Mouse (Mus musculus) hindbrain, embryonic 13.5 days (tissue): Measurements from ENCODE around the gene Olfr15. TPM values are rescaled to one million over a fixed set of nuclear protein-coding genes. Genes with fewer than 3 reads are reported as not detected.
A peak's percentile ranks its signal among the peaks of the same experiment; 100 is the strongest.

ENCODE experiments used
- ATAC-seq: fragments of 200-750 bp; cut with Nextera tagmentation; 2 replicates; pipeline ENCODE4 v1.8.0; 2017; ENCODE audit warnings: moderate TSS enrichment; ENCODE audit not compliant: low FRiP score
- H3K27ac ChIP-seq: fragments of 300-500 bp; sonication (generic); 2 replicates; pipeline ENCODE4 v1.5.1; 2015; ENCODE audit warnings: inconsistent platforms, mild to moderate bottlenecking, moderate library complexity
- H3K27me3 ChIP-seq: fragments of 300-500 bp; sonication (generic); 2 replicates; pipeline ENCODE4 v1.6.1; 2015; ENCODE audit warnings: mild to moderate bottlenecking, inconsistent platforms
- H3K36me3 ChIP-seq: fragments of 300-500 bp; sonication (generic); 2 replicates; pipeline ENCODE4 v1.6.1; 2015; ENCODE audit warnings: mild to moderate bottlenecking, inconsistent platforms
- H3K4me1 ChIP-seq: fragments of 300-500 bp; sonication (generic); replicated peaks from 2 replicates; pipeline ENCODE4 v1.6.1; 2015; ENCODE audit warnings: inconsistent platforms
- H3K4me2 ChIP-seq: fragments of 300-500 bp; sonication (generic); 2 replicates; pipeline ENCODE4 v1.6.1; 2015; ENCODE audit warnings: inconsistent platforms, mild to moderate bottlenecking, moderate library complexity
- H3K4me3 ChIP-seq: fragments of 300-500 bp; sonication (generic); 2 replicates; pipeline ENCODE4 v1.5.1; 2015; ENCODE audit warnings: mild to moderate bottlenecking, inconsistent platforms
- H3K9ac ChIP-seq: fragments of 300-500 bp; sonication (generic); 2 replicates; pipeline ENCODE4 v1.6.1; 2015; ENCODE audit warnings: mild to moderate bottlenecking, inconsistent platforms
- H3K9me3 ChIP-seq: fragments of 300-500 bp; sonication (generic); 2 replicates; pipeline ENCODE4 v1.6.1; 2016; ENCODE audit warnings: inconsistent platforms
- WGBS: fragments of 180-500 bp; shearing (Covaris S2); methylation state at CpG from one replicate; pipeline ENCODE4 v1.1.7; 2015; 5-methylcytosine and 5-hydroxymethylcytosine counted together
- polyA plus RNA-seq: library from polyadenylated mRNA; unstranded; fragments of >200 nt; fragmentation: Nextera tagmentation; extraction: Ambion mirVana; gene quantifications from 2 replicates; pipeline ENCODE4 v1.2.1, GENCODE M21; 2015

Olfr15 gene
- polyA plus RNA-seq, 1 experiment from 2014 or later: not detected

DNA sequence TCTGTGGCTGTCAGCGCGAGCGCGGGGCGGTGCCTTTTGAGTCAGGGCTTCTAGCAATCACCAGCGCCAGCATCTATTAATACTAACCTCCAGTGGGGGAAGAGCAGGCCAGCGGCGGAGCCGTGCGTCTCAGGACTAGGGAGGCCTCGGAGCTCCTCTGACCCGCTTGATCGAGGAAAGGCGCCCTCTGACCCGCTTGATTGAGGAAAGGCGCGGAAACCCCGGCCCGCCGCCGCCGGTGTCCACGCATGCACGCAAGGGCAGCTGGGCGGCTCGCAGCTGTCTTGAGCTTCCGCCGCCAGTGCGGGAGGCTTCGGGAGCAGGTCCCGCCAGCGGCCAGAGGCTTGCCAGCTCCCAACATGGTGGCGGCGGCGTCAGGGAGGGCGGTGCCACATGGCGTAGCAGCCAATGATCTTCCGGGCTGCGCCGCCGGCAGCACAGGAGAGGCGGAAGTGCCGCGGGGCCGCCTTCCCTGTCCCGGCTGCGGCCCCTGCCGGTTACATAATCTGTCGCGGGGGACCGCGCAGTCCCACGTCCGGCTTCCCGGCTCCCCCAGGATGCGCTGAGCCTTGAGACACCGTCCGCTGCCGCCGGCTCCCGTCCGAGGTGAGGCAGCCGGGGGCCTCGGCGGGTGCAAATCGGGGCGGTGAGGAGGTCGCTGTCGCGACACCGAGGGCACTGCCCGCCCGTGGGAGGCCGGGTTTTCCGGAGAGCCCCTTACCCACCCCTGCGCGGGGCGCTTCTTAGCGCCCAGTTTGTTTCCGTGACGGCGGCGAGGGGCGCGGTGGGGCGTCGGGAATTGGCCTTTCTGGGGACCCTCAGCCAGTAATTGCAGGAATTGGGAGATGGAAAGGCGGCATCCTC is 53.8 kb downstream of the Olfr15 start, which contains the start of the genes Zfp597 and Gm20695:
Gene Zfp597 (minus strand): TSS at position 361 of the 864 bp plus-strand sequence.
Gene Gm20695 (plus strand): TSS at position 448 of the 864 bp plus-strand sequence.
- WGBS: under 1% methylated on average over 86 of the region's 88 CpGs
- Histone ChIP-seq H3K36me3 (peaks cover 16% of the 10 kb centered on the region), H3K9me3 (no peaks in the 10 kb centered on the region), H3K4me2 (peak within 1 kb of the TSS; percentile 75), H3K4me3 (peak within 1 kb of the TSS; percentile 91), H3K27ac (peak within 1 kb of the TSS; percentile 98), H3K27me3 (no peaks in the 10 kb centered on the region), H3K4me1 (peaks cover 51% of the 10 kb centered on the region), H3K9ac (peak within 1 kb of the TSS; percentile 92)
- peak; percentile 98 for ATAC-seq

DNA sequence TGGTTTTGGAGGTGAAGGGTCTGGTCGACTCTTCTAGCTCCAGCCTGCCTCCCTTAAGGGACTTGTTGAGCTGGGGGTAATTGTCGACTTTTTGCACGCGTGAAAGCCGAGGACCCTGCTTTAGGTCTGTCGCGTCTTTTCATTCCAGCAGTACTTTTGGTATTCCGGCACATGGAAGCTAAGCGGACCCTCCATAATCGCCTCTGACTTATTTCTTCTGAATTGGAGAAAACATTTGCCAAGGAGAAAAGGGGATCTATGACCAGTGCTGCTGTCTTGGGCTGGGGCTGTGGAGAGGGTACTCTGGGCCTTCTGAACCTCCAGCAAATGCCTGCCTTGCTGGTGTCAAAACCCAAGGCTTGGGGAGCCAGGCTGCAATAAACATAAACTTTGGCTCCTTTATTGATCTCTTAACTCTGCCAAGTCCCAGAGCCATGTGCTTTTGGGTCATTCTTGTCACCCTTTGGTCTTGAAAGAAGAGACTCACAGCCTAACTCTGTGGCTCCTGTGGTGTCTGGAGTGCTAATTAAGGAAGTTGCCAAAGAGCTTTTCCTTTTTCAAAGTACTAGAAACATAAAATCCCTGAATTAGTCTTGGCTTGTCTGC is 54.5 kb downstream of the Olfr15 start:
- 2% methylated on average over 10 of the region's 10 CpGs for whole genome bisulfite sequencing
- H3K9me3 ChIP-seq: no peaks in the 10 kb centered on the region
- H3K4me2 ChIP-seq: peak overlapping the region; percentile 75
- peak overlapping the region; percentile 91 for H3K4me3 ChIP-seq
- H3K4me1 ChIP-seq: peaks cover 51% of the 10 kb centered on the region
- peak overlapping the region; percentile 92 for H3K9ac ChIP-seq
- no peaks in the 10 kb centered on the region for H3K27me3 ChIP-seq
- H3K27ac ChIP-seq: peak overlapping the region; percentile 98
- H3K36me3 ChIP-seq: peaks cover 13% of the 10 kb centered on the region
- ATAC-seq: no peak

DNA sequence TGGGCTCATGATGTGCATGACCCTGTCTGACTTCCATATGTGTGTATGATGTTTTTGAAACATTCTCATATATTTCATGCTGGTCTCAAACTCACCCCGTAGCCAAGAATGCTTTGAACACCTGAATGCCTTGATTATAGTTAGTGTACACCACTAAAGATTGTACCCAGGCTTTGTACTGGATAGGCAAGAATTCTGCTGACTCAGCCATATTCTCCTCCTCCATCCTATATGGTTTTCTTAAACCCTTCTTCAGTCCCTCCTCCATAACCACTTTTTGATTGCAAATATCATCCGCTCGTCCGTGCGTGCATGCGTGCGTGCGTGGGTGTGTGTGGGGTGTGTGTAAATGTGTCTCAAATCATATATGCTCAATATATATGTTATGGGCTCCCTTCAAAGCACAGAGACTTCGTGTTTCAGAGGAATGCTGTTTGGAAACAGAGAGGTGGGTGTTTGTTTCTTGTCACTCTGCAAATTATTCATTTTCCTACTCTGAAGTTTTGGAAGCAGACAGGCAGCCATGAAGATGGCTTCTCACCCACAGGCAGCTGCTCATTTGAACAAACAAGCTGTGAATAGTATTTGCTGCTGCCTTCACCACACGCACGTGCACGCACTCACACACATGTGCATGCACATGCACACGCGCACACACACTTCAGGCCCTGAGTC is 61.1 kb downstream of the Olfr15 start:
- no peak overlapping the region for H3K4me3 ChIP-seq
- H3K9me3 ChIP-seq: no peaks in the 10 kb centered on the region
- ATAC-seq: no peak
- peaks cover 8% of the 10 kb centered on the region for H3K4me1 ChIP-seq
- H3K27ac ChIP-seq: no peak overlapping the region
- H3K36me3 ChIP-seq: peaks cover 23% of the 10 kb centered on the region
- no peak overlapping the region for H3K9ac ChIP-seq
- 95% methylated on average over 14 of the region's 14 CpGs for WGBS
- no peaks in the 10 kb centered on the region for H3K27me3 ChIP-seq
- H3K4me2 ChIP-seq: no peak overlapping the region

DNA sequence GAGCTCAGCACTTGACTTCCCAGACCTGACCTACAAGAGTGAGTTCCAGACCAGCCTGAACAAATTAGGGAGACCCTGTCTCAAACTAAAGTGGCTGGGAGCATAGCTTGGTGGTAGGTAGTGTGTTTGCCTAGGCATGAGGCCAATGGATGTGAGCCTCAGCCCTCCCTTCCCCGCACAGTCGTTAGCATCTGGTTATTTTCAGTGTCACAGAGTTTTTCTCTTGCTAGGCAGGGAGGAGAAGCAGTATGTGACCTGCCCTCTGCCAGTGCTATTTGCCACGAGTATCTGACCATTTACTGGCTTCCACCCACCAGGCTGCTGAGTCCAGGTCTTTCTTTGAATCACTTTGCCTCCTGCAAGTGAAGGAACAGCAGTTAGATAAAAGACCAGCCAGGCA is 63.1 kb downstream of the Olfr15 start:
- ATAC-seq: no peak
- WGBS: 78% methylated on average over 3 of the region's 3 CpGs
- no peaks in the 10 kb centered on the region for H3K9me3 ChIP-seq
- H3K36me3 ChIP-seq: peaks cover 42% of the 10 kb centered on the region
- no peak overlapping the region for H3K9ac ChIP-seq
- H3K4me3 ChIP-seq: no peak overlapping the region
- H3K4me2 ChIP-seq: no peak overlapping the region
- no peak overlapping the region for H3K27ac ChIP-seq
- H3K4me1 ChIP-seq: no peaks in the 10 kb centered on the region
- no peaks in the 10 kb centered on the region for H3K27me3 ChIP-seq

Other genes with a start within 250 kb of the Olfr15 start
- not detected in 2 replicates for gene Olfr161, start 239.8 kb upstream of the Olfr15 start, polyA plus RNA-seq
- gene Mefv, start 112.8 kb upstream of the Olfr15 start, polyA plus RNA-seq: not detected in 2 replicates
- 50.5 and 60.1 TPM in 2 replicates for gene Zfp263, start 86.8 kb upstream of the Olfr15 start, polyA plus RNA-seq
- 2.0 TPM in 2 replicates for gene Zfp174, start 16.4 kb downstream of the Olfr15 start, polyA plus RNA-seq
- 80.0 and 83.1 TPM in 2 replicates for gene Naa60, start 41.5 kb downstream of the Olfr15 start, polyA plus RNA-seq
- gene Zfp597, start 53.7 kb downstream of the Olfr15 start, polyA plus RNA-seq: 14.2 and 18.4 TPM in 2 replicates
- gene Gm20695, start 53.8 kb downstream of the Olfr15 start, polyA plus RNA-seq: 5.1 and 6.3 TPM in 2 replicates
- gene 1700037C18Rik, start 77.8 kb downstream of the Olfr15 start, polyA plus RNA-seq: 9.9 and 11.9 TPM in 2 replicates
- gene Cluap1, start 77.9 kb downstream of the Olfr15 start, polyA plus RNA-seq: 34.4 and 35.8 TPM in 2 replicates
- gene Nlrc3, start 145.8 kb downstream of the Olfr15 start, polyA plus RNA-seq: 0.74 and 1.1 TPM in 2 replicates
- 21.5 and 23.3 TPM in 2 replicates for gene Slx4, start 172.9 kb downstream of the Olfr15 start, polyA plus RNA-seq
- 5.3 and 7.2 TPM in 2 replicates for gene Dnase1, start 206.1 kb downstream of the Olfr15 start, polyA plus RNA-seq
- gene Trap1, start 246.9 kb downstream of the Olfr15 start, polyA plus RNA-seq: 47.2 and 48.7 TPM in 2 replicates